Mouse (Mus musculus): ENCODE data around the gene Setd1b. TPM values are rescaled to one million over a fixed set of nuclear protein-coding genes. Genes with fewer than 3 reads are reported as not detected.

The Setd1b gene
- total RNA-seq, 1 experiment from 2014 or later = 18.6 TPM

- peak; percentile 68 for ATAC-seq (ENCODE audit: extremely low read depth, insufficient number of reproducible peaks, low FRiP score, poor library complexity, severe bottlenecking)
These were observed 9.1 kb downstream of the Setd1b start for GRCm38 (mm10) chr5:123151077-123151476.

GRCm38 (mm10) chr5:123151707-123152362 is 9.8 kb downstream of the Setd1b start:
- no peak for ATAC-seq (ENCODE audit: extremely low read depth, insufficient number of reproducible peaks, low FRiP score, poor library complexity, severe bottlenecking)

GRCm38 (mm10) chr5:123152901-123153300 is 10.9 kb downstream of the Setd1b start:
- ATAC-seq (ENCODE audit: extremely low read depth, insufficient number of reproducible peaks, low FRiP score, poor library complexity, severe bottlenecking) = no peak

GRCm38 (mm10) chr5:123155425-123155824 is 13.4 kb downstream of the Setd1b start:
- peak; percentile 53 for ATAC-seq (ENCODE audit: extremely low read depth, insufficient number of reproducible peaks, low FRiP score, poor library complexity, severe bottlenecking)

- ATAC-seq (ENCODE audit: extremely low read depth, insufficient number of reproducible peaks, low FRiP score, poor library complexity, severe bottlenecking) = no peak
These were observed 14.8 kb downstream of the Setd1b start for GRCm38 (mm10) chr5:123156763-123157162.

- no peak for ATAC-seq (ENCODE audit: extremely low read depth, insufficient number of reproducible peaks, low FRiP score, poor library complexity, severe bottlenecking)
These were observed 16.0 kb downstream of the Setd1b start for GRCm38 (mm10) chr5:123157972-123158371.

GRCm38 (mm10) chr5:123159446-123159845 is 17.5 kb downstream of the Setd1b start:
- ATAC-seq (ENCODE audit: extremely low read depth, insufficient number of reproducible peaks, low FRiP score, poor library complexity, severe bottlenecking) = no peak

GRCm38 (mm10) chr5:123159866-123160265 is 17.9 kb downstream of the Setd1b start:
- ATAC-seq (ENCODE audit: extremely low read depth, insufficient number of reproducible peaks, low FRiP score, poor library complexity, severe bottlenecking) = no peak

GRCm38 (mm10) chr5:123160341-123160740 is 18.3 kb downstream of the Setd1b start:
- no peak for ATAC-seq (ENCODE audit: extremely low read depth, insufficient number of reproducible peaks, low FRiP score, poor library complexity, severe bottlenecking)

- ATAC-seq (ENCODE audit: extremely low read depth, insufficient number of reproducible peaks, low FRiP score, poor library complexity, severe bottlenecking) = no peak
These were observed 20.9 kb downstream of the Setd1b start for GRCm38 (mm10) chr5:123162942-123163341.

GRCm38 (mm10) chr5:123166437-123166836 is 24.4 kb downstream of the Setd1b start:
- ATAC-seq (ENCODE audit: extremely low read depth, insufficient number of reproducible peaks, low FRiP score, poor library complexity, severe bottlenecking) = no peak

- no peak for ATAC-seq (ENCODE audit: extremely low read depth, insufficient number of reproducible peaks, low FRiP score, poor library complexity, severe bottlenecking)
These were observed 25.6 kb downstream of the Setd1b start for GRCm38 (mm10) chr5:123167591-123167990.

GRCm38 (mm10) chr5:123169284-123169683 is 27.3 kb downstream of the Setd1b start, which contains the start of gene Psmd9:
TSS of gene Psmd9 (plus strand) at chr5:123169413.
- no peak for ATAC-seq (ENCODE audit: extremely low read depth, insufficient number of reproducible peaks, low FRiP score, poor library complexity, severe bottlenecking)

- ATAC-seq (ENCODE audit: extremely low read depth, insufficient number of reproducible peaks, low FRiP score, poor library complexity, severe bottlenecking) = no peak
These were observed 28.4 kb downstream of the Setd1b start for GRCm38 (mm10) chr5:123170365-123170764.

GRCm38 (mm10) chr5:123171646-123172350 is 29.8 kb downstream of the Setd1b start:
- ATAC-seq (ENCODE audit: extremely low read depth, insufficient number of reproducible peaks, low FRiP score, poor library complexity, severe bottlenecking) = peak; percentile 85

GRCm38 (mm10) chr5:123178792-123179191 is 36.8 kb downstream of the Setd1b start:
- no peak for ATAC-seq (ENCODE audit: extremely low read depth, insufficient number of reproducible peaks, low FRiP score, poor library complexity, severe bottlenecking)

- no peak for ATAC-seq (ENCODE audit: extremely low read depth, insufficient number of reproducible peaks, low FRiP score, poor library complexity, severe bottlenecking)
These were observed 38.4 kb downstream of the Setd1b start for GRCm38 (mm10) chr5:123180390-123180789.

- no peak for ATAC-seq (ENCODE audit: extremely low read depth, insufficient number of reproducible peaks, low FRiP score, poor library complexity, severe bottlenecking)
These were observed 39.5 kb downstream of the Setd1b start for GRCm38 (mm10) chr5:123181536-123181935.

- ATAC-seq (ENCODE audit: extremely low read depth, insufficient number of reproducible peaks, low FRiP score, poor library complexity, severe bottlenecking) = no peak
These were observed 40.7 kb downstream of the Setd1b start, which contains the start of gene Hpd for GRCm38 (mm10) chr5:123182651-123183050. TSS of gene Hpd (minus strand) at chr5:123182727.

- no peak for ATAC-seq (ENCODE audit: extremely low read depth, insufficient number of reproducible peaks, low FRiP score, poor library complexity, severe bottlenecking)
These were observed 44.0 kb downstream of the Setd1b start for GRCm38 (mm10) chr5:123185966-123186365.
